Mouse (Mus musculus) megakaryocyte, adult 5-6 weeks (primary cell): Measurements from ENCODE around the gene Osgin1. TPM values are rescaled to one million over a fixed set of nuclear protein-coding genes. Genes with fewer than 3 reads are reported as not detected.

Experiments used
- ATAC-seq: 2 replicates; pipeline ENCODE4 v1.8.0; 2016; ENCODE audit warnings: mild to moderate bottlenecking, inconsistent platforms; ENCODE audit not compliant: poor library complexity, severe bottlenecking
- total RNA-seq, 2 experiments: library from RNA; stranded (forward) in 1 of 2; stranded (reverse) in 1 of 2; fragments of 153-499, 151-499 nt in 1 of 2; fragments of 221-1000, 200-1000 nt in 1 of 2; gene quantifications; 2 replicates each; pipeline versions ENCODE4 v1.2.3 to v1.2.4; 2015 to 2017

Gene Osgin1
- 6.1 and 6.4 TPM in 2 replicates for total RNA-seq (2015)
- total RNA-seq (2017): 2.5 and 5.7 TPM in 2 replicates

DNA sequence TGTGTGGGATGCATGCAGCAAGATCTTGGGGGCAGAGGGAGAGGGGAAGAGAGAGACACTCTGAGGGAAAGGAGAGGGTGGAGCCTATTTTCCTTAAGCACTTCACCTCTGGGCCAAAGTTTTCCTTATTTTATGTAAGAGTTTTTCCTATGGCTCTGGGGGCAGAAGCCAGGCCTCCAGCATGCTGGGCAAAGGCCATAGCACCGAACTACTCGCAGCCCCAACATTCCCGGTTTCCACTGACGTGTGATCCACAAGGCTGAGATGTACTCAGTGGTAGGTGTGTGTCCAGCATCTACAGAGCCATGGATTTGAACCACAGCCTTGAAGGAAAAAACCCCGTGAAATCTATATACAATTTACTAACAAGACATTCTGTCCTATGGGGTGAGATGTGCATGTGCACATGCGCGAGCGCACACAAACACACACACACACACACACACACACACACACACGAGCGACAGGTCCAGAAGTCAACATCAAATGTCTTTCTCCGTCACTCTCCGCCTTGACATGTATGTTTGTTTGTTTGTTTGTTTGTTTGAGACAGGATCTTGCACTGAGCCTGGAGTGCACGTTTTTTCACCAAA, at the start of gene Osgin1:
Gene Osgin1, plus strand, starts transcription at position 543 of the 593 bp plus-strand sequence.
- no peak for ATAC-seq

- peak; percentile 78 for ATAC-seq
These were observed 49.4 kb upstream of the Osgin1 start for GRCm38 (mm10) chr8:119384478-119384877.

DNA sequence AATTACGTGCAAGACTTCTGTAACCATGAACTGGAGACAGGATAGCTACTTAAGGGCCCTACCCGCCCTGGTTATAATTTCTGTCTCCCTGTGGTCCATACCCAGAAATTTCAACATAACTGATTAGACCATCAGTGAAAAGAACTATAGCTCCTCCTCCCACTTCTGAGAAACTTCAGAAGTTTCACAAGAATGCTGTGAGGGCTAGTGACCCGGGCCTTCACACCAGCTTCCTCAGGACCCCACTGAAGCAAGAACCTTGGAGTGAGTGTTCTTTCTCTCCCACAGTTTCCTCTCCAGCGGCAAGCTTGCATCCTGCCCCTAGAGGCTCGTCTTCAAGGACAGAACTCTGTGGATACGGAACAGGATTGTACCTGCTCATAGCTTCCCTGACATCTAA, 48.1 kb upstream of the Osgin1 start:
- ATAC-seq: no peak

- ATAC-seq: no peak
These were observed 46.9 kb upstream of the Osgin1 start for GRCm38 (mm10) chr8:119386988-119387387.

DNA sequence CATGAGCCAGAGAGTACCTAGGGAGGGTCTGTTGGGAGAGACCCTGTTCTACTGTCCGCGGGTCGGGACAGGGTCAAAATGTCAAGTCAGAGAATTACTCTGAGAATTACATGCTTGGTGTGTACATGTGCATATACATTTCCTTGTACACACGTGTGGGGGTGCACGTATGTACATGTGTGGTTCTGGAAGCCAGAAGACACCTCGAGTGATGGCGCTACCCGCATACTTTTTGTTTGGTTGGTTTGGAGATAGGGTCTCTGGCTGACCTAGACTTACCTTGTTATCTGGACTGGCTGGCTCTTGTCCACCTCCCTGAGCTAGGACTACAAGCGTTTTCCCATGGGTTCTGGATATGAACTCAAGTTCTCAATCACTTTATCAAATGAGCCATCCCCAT, 39.8 kb upstream of the Osgin1 start:
- no peak for ATAC-seq

GRCm38 (mm10) chr8:119394524-119395026, 39.3 kb upstream of the Osgin1 start, which contains the start of gene Mlycd:
Gene Mlycd (plus strand): TSS chr8:119394878.
- peak; percentile 100 for ATAC-seq

GRCm38 (mm10) chr8:119395072-119395950, 38.6 kb upstream of the Osgin1 start:
- 0 out of 2 replicates have a peak, but pooled peaks have one; percentile 7 for ATAC-seq

- no peak for ATAC-seq
These were observed 35.4 kb upstream of the Osgin1 start for GRCm38 (mm10) chr8:119398558-119398957.

DNA sequence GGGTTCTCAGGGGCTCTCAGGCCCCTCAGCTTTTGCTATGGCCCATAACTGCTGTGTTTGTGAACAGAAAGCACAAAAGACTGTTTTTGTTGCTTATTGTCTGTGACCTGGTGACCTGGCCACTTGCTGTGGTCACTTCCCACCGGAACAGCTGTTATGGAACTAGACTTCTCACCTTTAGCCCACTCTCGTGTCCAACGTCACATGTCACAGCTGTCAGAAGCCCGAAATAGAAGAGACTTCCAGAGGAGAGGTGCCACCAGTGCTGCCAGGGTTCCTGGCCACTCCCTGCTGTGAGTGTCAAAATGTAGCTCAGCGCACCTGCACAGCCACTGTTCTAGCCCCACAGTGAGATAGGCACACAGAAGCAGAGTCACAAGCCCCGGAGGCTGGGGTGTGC, 34.7 kb upstream of the Osgin1 start:
- no peak for ATAC-seq

DNA sequence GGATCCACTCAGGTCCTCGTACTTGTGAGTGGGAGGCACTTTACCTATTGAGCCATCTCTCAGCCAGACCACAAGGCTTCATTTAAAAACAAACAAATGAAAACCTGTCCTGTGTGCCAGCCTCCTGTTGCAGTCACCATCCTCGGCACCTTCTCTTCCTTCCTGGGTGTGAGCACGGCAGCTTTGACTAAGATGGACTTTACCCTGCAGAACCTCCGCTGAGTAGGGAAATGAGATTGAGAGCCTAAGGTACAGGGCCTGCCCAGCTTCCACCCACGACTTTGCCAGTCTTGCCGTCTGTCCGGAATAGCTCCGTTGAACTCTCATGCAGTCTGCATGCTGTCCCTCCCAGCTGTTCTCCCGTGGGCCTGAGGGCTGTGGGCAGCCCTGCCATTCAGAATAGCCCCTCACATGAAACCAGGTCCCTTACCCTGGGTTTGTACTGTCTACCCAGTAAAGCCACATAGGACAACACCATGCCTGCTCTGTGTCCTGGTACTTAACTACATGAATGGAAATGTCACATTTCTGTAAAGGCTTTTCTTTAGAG, 33.7 kb upstream of the Osgin1 start:
- ATAC-seq: no peak

DNA sequence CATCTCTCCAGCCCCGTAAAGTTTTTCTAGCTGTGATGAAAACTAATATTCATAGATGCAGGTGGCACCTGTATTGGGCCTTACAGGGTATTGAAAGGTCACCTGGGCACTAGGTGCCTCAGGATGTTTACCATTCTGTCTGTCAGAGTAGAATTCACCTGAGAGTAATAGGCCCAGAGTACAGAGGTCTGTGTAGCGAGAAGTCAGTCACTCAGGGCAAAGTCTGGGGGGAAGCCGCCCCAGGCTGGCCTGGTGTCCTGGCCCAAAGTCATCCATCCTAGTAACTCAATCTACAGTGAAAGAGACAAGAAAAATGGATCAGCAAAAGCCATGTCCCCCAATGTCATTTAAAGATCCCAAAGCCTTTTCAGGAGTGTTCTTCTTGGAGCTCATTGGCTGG, 33.0 kb upstream of the Osgin1 start:
- ATAC-seq: no peak

GRCm38 (mm10) chr8:119403912-119404311, 30.0 kb upstream of the Osgin1 start:
- no peak for ATAC-seq

GRCm38 (mm10) chr8:119404648-119405047, 29.3 kb upstream of the Osgin1 start:
- ATAC-seq: no peak

DNA sequence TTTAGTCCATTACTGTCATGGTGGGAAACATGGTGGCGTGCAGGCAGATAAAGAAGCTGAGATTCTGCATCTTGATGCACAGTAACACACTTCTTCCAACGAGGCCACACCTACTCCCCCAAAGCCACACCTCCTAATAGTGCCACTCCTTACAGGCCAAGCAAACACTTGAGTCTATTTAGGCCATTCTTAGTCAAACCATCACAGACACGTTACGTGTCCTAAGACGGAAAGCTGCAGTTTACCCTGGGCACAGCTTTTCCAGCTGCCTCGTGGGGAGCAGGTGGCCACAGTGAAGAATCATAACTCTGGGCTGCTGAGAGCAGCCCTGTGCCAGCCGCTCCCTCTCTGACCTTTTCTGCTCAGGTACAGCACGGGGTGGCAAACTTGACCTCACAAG, 25.6 kb upstream of the Osgin1 start:
- ATAC-seq: no peak

DNA sequence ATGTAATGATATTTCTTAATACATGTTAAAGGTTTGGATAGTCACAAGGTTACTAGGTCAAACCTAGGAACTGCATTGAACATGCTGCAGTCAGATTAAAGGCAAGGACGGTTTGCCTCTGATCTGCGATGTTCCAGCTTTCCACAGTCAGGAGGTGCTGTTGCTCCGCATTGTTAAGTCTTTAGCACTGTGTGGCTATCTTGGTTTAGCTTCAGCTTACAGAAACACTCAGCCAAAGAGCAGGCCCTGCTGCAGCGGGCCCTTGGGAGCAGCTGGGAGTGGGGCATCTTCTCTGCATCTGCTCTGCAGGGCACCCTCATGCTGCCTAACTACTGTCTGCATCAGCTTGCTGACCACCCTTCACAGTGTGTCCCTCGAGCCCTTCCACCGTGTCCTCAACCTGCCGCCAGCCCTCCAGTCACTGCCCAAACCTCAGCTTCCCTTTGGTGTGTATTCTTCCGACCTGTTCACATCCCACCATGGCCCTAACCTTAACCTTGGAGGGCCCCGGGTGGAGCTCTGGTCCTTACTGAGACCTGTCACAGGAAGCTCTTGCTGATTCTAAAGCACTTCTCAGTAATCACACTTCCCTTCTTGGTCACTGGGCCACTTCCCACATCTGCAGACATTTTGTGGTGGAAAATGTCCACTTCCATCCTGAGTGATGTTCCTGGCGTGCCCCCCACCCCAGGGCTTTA, 21.7 kb upstream of the Osgin1 start:
- peak; percentile 74 for ATAC-seq

GRCm38 (mm10) chr8:119412735-119413498, 21.0 kb upstream of the Osgin1 start:
- ATAC-seq: peak; percentile 96

DNA sequence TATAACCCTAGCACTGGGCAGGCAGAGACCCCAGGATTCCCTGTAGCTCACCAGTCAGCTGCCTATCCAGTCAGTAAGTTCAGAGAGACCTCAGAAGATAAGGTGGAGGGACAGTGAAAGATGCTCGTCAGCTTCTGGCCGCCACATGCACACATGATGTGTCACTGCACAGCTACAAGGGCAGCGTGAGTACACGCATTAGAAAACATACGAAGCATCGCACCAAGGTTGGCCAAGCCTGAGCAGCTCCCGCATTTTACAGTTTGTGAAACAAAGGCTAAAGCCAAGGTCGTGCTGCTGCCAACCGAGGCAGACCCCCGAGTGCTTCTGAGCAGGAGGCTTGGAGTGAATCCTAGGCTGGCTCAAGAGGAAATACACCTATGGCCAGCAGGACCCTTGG, 20.3 kb upstream of the Osgin1 start:
- ATAC-seq: no peak

GRCm38 (mm10) chr8:119420318-119420717, 13.6 kb upstream of the Osgin1 start:
- ATAC-seq: no peak

- ATAC-seq: no peak
These were observed 12.3 kb upstream of the Osgin1 start for GRCm38 (mm10) chr8:119421603-119422122.

DNA sequence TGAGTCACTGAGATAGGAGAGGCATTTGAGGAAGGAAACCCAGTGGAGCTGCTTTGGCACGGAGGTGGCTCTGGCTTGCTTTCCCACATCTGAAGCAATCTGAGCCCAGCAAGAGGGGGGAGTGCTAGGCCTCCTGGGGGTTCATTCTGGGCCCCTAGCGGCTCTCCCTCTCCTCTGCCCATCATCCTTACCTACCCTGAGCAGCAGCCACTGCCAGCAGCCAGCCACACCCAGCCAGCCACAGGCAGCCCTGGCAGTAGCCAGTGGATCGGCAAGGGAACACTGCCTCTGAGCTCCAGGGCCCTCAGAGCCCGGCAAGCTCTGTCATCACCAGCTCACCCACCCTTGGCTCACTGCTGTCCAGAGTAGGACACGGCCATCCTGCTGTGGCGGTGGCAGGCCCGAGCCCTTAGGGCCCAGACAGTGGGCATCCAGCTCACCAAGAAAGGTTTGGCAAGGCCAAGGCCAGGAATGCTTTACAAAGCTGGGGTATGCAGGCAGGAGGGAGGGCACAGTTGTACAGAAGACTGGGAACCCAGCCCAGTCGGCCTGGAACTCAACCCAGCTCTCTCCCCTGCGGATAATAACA, 11.7 kb upstream of the Osgin1 start:
- ATAC-seq: peak; percentile 12; the same call in 1 of the 2 replicates
